Mouse (Mus musculus) stomach, postnatal 0 days (tissue): ENCODE results near the gene Zdhhc22.

Experiments used
- CTCF ChIP-seq: IDR thresholded peaks from 2 replicates; pipeline ENCODE4 v1.5.1; 2016; ENCODE audit warnings: antibody characterized with exemption, low read depth, mild to moderate bottlenecking, moderate library complexity
- EP300 ChIP-seq: optimal IDR thresholded peaks from 2 replicates; pipeline ENCODE3; 2016; ENCODE audit warnings: antibody characterized with exemption

DNA sequence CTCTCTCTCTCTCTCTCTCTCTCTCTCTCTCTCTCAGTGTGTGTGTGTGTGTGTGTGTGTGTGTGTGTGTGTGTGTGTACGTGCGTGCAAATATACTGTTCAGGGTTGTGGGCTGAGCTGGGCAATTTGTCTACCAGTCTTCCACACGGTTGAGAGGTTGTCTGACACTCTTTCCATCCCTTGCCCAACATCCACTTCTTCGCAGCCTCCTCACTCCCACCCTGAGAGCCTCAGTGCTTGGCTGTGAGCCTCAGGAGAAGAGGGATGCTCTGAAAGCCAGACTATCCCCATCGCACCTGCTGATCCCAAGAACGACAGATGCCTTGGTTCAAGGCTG lies 10.6 kb upstream of the Zdhhc22 start:
- no peak for TF ChIP-seq CTCF
- no peak for TF ChIP-seq EP300
